Mouse (Mus musculus) hindbrain, embryonic 16.5 days (tissue): ENCODE results near the gene Tmem56. TPM values are rescaled to one million over a fixed set of nuclear protein-coding genes. Genes with fewer than 3 reads are reported as not detected.
A peak's percentile ranks its signal among the peaks of the same experiment; 100 is the strongest.

Experiments used
- ATAC-seq: fragments of 200-750 bp; cut with Nextera tagmentation; 2 replicates; pipeline ENCODE4 v1.8.0; 2017; ENCODE audit warnings: moderate TSS enrichment, moderate library complexity
- H3K27ac ChIP-seq: fragments of 300-500 bp; sonication (generic); 2 replicates; pipeline ENCODE4 v1.5.1; 2014; ENCODE audit warnings: low read depth, mild to moderate bottlenecking, control low read depth, low read length, moderate library complexity
- H3K27me3 ChIP-seq: fragments of 300-500 bp; sonication (generic); replicated peaks from 2 replicates; pipeline ENCODE4 v1.6.1; 2014; ENCODE audit warnings: low read length; ENCODE audit not compliant: control insufficient read depth, insufficient read depth
- H3K36me3 ChIP-seq: fragments of 300-500 bp; sonication (generic); 2 replicates; pipeline ENCODE4 v1.6.1; 2014; ENCODE audit warnings: mild to moderate bottlenecking, low read length, moderate library complexity, mixed read lengths; ENCODE audit not compliant: control insufficient read depth, insufficient read depth
- H3K4me1 ChIP-seq: fragments of 300-500 bp; sonication (generic); 2 replicates; pipeline ENCODE4 v1.6.1; 2014; ENCODE audit warnings: low read depth, low read length; ENCODE audit not compliant: control insufficient read depth, insufficient read depth
- H3K4me2 ChIP-seq: fragments of 300-500 bp; sonication (generic); 2 replicates; pipeline ENCODE4 v1.6.1; 2014; ENCODE audit warnings: mild to moderate bottlenecking, low read length, control low read depth, moderate library complexity
- H3K4me3 ChIP-seq: fragments of 300-500 bp; sonication (generic); 2 replicates; pipeline ENCODE4 v1.5.1; 2014; ENCODE audit warnings: mild to moderate bottlenecking, low read length, control low read depth, moderate library complexity
- H3K9ac ChIP-seq: fragments of 300-500 bp; sonication (generic); 2 replicates; pipeline ENCODE4 v1.6.1; 2014; ENCODE audit warnings: low read depth, mild to moderate bottlenecking, control low read depth, low read length, moderate library complexity
- H3K9me3 ChIP-seq: fragments of 300-500 bp; sonication (generic); 2 replicates; pipeline ENCODE4 v1.6.1; 2014; ENCODE audit warnings: mild to moderate bottlenecking, low read length, moderate library complexity; ENCODE audit not compliant: control insufficient read depth
- WGBS: fragments of 180-500 bp; shearing (Covaris S2); extraction: QIAGEN DNeasy Blood & Tissue Kit; methylation state at CpG from one replicate; pipeline ENCODE4 v1.1.7; 2014; 5-methylcytosine and 5-hydroxymethylcytosine counted together
- polyA plus RNA-seq: library from polyadenylated mRNA; unstranded; fragments of >200 nt; fragmentation: Nextera tagmentation; extraction: Ambion mirVana; gene quantifications from 2 replicates; pipeline ENCODE4 v1.2.1, GENCODE M21; 2015

Gene Tmem56
- polyA plus RNA-seq, 1 experiment from 2014 or later, result 2.9 TPM

DNA sequence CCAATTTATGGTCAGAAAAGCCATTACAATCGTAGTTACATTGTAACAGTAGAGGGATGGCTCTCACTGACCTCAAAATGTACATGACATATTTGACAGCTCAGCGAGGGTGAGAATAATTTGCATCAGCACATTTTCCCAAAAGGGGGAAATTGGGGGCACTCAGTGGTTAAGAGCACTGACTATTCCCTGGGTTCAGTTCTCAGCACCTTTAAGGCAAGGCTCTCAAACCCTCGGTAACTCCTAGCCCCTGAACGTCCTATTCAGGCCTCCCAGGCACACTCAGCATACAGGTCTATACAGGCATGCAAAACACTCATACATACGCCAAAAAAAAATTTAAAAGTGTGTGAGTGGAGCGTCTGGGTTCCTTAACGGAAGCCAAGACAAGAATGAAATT is 112.3 kb downstream of the Tmem56 start:
- ATAC-seq, result no peak
- no peak overlapping the region for H3K9ac ChIP-seq
- H3K27ac ChIP-seq, result no peak overlapping the region
- peak overlapping the region; percentile 72 for H3K4me3 ChIP-seq
- no peaks in the 10 kb centered on the region for H3K36me3 ChIP-seq
- H3K9me3 ChIP-seq, result no peaks in the 10 kb centered on the region
- H3K4me1 ChIP-seq, result no peaks in the 10 kb centered on the region
- WGBS, result 49% methylated on average over 7 of the region's 7 CpGs
- no peaks in the 10 kb centered on the region for H3K27me3 ChIP-seq
- peak overlapping the region; percentile 85 for H3K4me2 ChIP-seq

DNA sequence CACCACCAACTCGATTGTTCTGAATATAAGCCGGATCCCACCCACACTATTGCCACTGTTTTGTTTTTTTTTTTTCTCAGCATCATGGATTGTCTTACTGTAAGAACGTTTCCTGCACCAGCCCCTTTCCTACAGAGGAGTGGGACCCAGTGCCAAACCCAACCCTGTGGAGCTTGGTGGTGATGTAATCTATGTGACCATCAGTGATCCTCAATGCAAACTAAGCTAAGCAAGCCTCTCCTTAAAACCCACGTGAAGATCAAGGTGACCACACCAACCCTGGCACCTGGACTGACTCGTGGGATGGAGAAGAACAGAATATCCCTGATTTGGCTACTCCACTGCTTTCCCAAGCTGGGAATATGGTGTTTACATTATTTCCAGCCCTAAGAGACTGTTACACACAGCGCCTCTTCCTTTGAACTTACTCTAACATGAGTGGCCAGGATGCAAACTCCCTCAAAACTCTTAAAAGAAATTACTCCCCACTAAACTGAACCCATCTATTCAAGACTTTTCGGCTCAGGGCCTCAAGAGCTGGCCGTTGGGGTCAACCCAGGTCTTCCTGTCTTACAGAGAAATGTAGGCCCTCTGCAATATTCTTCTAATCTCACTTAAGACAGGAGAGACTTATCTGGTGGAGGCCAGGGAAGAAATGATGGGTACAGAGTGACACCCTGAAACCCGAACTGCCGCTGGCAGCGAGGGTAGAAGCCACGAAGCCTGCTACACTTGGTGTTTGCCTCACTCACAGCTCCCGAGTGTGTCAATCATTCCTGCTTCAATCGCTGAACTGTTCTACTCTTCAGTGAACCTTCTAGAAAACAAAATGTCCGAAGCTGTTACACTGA is 113.6 kb downstream of the Tmem56 start:
- H3K4me3 ChIP-seq, result no peak overlapping the region
- ATAC-seq, result no peak
- WGBS, result 70% methylated on average over 15 of the region's 15 CpGs
- no peaks in the 10 kb centered on the region for H3K36me3 ChIP-seq
- no peak overlapping the region for H3K9ac ChIP-seq
- H3K27ac ChIP-seq, result no peak overlapping the region
- H3K4me1 ChIP-seq, result no peaks in the 10 kb centered on the region
- no peak overlapping the region for H3K4me2 ChIP-seq
- H3K27me3 ChIP-seq, result no peaks in the 10 kb centered on the region
- no peaks in the 10 kb centered on the region for H3K9me3 ChIP-seq

DNA sequence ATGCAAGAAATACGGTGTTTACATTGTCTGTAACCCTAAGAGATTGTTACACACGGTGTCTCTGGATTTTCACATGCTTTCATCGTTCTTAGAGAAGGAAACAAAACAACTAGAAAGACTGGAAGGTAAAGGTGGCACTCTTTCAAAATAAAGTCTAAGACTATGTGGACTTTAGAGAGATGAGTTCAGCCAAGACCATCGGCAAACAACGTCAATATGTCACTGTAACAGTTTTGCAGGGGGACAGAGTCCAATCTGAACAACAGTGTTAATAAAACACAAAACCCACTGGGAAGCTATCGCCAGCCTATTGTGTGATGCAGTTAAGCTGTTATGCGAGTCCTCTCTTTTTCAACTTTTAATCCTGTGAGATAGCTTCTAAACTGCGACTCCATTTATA is 114.3 kb downstream of the Tmem56 start:
- Histone ChIP-seq H3K9ac (no peak overlapping the region), H3K27ac (no peak overlapping the region), H3K9me3 (no peaks in the 10 kb centered on the region), H3K4me3 (no peak overlapping the region), H3K4me2 (no peak overlapping the region), H3K36me3 (no peaks in the 10 kb centered on the region), H3K27me3 (no peaks in the 10 kb centered on the region), H3K4me1 (no peaks in the 10 kb centered on the region)
- 90% methylated on average over 8 of the region's 8 CpGs for WGBS
- no peak for ATAC-seq

DNA sequence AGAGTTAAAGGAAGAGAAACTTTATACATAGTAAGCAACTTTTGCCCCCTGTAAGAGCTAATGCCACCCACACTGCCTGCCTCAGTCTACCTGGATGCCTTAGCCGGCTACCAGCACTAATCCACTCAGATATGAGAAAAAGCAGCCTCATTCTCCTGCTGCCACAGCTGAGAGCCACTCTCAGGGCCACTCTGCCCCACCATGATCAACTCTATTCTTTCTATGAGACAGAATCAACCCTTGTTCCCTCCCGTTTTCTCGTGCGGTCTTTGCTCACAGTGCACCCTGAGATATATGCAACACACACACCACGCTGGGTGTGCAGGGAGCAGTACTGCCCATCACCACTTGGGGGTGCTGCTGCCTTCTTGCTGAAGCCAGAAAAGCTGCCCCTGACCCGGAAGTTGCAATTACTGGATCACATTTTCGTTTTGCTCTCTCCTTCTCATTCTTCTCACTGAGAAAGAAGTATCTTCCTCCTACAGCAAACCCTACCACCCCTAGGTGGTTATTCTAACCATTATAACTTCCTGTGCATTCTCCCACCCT is 119.6 kb downstream of the Tmem56 start:
- H3K27ac ChIP-seq, result no peak overlapping the region
- H3K9ac ChIP-seq, result no peak overlapping the region
- no peaks in the 10 kb centered on the region for H3K27me3 ChIP-seq
- WGBS, result 44% methylated on average over 7 of the region's 7 CpGs
- ATAC-seq, result no peak
- no peak overlapping the region for H3K4me2 ChIP-seq
- H3K4me1 ChIP-seq, result no peaks in the 10 kb centered on the region
- H3K4me3 ChIP-seq, result no peak overlapping the region
- no peaks in the 10 kb centered on the region for H3K36me3 ChIP-seq
- H3K9me3 ChIP-seq, result no peaks in the 10 kb centered on the region

DNA sequence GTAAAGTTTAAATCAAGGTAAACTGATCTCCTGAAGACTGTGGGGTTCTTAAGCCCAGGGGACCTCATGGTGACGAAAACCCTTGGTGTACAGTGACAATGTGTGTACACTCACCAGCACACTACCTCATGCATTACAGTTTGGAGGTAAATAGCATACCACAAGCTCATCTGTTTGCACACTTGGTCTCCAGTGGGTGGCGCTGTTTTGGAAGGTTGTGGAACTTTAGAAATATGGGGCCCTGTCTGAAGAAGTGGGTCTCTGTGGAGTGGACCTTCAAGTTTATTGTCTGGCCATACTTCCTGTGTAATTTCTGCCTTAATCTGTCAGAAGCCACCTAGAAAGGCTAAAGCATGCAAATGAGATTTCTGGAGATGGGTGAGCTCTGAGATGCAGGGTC is 121.2 kb downstream of the Tmem56 start:
- 54% methylated on average over 2 of the region's 2 CpGs for WGBS
- Histone ChIP-seq H3K27ac (no peak overlapping the region), H3K4me1 (peaks cover under 1% of the 10 kb centered on the region; the same call in 1 of the 2 replicates), H3K36me3 (no peaks in the 10 kb centered on the region), H3K4me2 (no peak overlapping the region), H3K9me3 (no peaks in the 10 kb centered on the region), H3K4me3 (no peak overlapping the region), H3K9ac (no peak overlapping the region), H3K27me3 (no peaks in the 10 kb centered on the region)
- ATAC-seq, result no peak

DNA sequence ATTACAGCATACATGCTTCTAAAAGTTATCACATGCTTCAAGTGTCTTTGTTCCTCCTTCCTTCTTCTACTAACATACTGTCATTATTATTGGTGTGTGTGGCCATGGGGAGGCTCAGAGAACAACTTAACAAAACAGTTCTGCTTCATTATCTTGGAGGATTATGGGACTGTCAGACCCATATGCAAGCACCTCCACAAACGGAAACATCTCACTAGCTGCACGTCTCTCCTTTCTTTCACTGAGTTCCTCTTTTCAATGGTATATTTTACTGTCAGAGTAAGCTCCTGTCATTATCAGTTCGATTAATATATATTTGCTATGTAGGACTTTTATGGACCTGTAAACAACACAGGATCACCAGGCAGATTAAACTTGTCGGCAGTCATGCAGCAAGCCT is 122.5 kb downstream of the Tmem56 start:
- Histone ChIP-seq H3K9ac (no peak overlapping the region), H3K27me3 (no peaks in the 10 kb centered on the region), H3K36me3 (no peaks in the 10 kb centered on the region), H3K4me2 (no peak overlapping the region), H3K9me3 (no peaks in the 10 kb centered on the region), H3K27ac (no peak overlapping the region), H3K4me1 (peaks cover 7% of the 10 kb centered on the region), H3K4me3 (no peak overlapping the region)
- no peak for ATAC-seq
- 59% methylated on average over 4 of the region's 4 CpGs for WGBS

DNA sequence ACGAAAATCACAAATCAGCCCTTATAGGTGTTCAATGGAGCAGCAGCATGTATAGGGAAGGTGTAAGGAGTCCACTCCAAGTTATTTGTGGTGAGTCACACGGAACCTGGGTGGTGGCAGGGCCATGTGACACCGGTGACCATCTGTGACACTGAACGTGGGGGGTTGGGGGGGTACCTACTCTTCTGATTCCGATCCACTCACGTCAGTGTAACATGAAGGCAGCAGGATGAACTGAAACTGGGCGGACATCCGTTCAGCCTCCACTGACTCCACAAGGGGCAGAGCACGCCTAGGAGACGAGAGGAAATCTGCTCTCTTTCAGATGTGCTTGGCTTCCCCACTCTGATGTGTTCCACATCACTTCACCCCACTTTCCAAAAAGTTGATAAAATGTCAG is 123.3 kb downstream of the Tmem56 start:
- H3K9me3 ChIP-seq, result no peaks in the 10 kb centered on the region
- no peak overlapping the region for H3K4me3 ChIP-seq
- H3K27ac ChIP-seq, result no peak overlapping the region
- WGBS, result 66% methylated on average over 10 of the region's 10 CpGs
- ATAC-seq, result peak; percentile 64
- H3K4me1 ChIP-seq, result peaks cover 7% of the 10 kb centered on the region
- no peaks in the 10 kb centered on the region for H3K27me3 ChIP-seq
- H3K9ac ChIP-seq, result no peak overlapping the region
- H3K4me2 ChIP-seq, result no peak overlapping the region
- no peaks in the 10 kb centered on the region for H3K36me3 ChIP-seq

DNA sequence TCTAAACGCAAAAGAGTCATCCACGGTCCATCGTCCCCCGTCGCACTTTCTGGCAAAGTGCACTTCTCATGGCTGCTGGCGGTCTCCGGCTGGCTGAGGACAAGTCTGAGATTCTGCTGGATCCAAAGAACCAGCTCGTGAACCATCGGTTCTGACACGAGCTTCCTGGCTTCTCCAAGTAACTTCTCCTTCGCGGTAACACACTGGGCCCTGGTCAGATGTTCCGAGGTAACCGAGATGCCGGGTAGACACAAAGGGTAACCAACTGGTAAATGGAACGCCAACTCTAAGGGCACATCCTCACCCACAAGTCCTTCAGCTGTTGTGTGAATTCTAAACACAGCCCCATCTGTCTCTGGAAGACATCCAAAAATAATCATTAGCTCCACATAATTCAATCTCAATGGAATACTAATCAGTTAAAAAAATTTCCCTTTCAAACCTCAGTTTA is 124.0 kb downstream of the Tmem56 start:
- H3K9ac ChIP-seq, result no peak overlapping the region
- peaks cover 7% of the 10 kb centered on the region for H3K4me1 ChIP-seq
- H3K27ac ChIP-seq, result peak overlapping the region; percentile 44; the same call in 1 of the 2 replicates
- no peak for ATAC-seq
- WGBS, result 78% methylated on average over 16 of the region's 16 CpGs
- no peaks in the 10 kb centered on the region for H3K9me3 ChIP-seq
- peak overlapping the region; percentile 17; the same call in 1 of the 2 replicates for H3K4me2 ChIP-seq
- no peaks in the 10 kb centered on the region for H3K27me3 ChIP-seq
- H3K4me3 ChIP-seq, result no peak overlapping the region
- H3K36me3 ChIP-seq, result no peaks in the 10 kb centered on the region

DNA sequence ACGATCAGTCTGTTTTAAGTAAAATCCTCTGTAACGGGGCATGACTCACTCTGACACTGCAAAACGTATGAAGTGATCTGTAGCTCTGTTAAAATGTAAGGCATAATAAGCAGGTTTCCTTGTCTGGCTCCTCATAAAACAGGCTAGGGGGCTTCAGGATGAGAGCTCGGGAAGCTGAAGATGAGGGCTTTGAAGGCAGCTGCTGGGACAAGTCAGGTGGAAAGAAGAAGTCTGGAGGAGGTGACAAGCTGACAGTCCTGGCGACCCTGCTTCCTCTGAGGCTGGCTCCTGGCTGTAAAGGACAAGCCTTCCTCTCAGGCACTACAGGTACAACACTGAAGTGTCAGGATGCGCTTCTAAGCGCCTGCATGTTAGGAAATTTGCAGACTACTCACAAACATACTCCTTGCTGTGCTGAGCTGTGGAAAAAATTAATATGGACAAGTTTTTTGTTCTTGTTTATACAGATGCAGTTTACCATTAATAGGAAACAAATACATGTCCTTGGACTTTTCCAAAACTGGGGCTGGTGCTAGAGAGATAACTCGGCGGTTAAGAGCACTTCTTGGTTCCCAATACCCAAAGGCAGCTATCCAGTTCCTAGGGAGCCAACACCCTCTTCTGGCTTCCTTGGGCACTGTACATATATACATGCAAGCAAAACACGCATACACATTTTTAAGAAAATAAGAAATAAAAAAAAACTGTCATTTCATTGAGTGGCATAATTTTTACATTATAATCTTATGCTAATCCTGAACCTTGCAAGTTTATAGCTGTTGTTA is 125.2 kb downstream of the Tmem56 start:
- peaks cover 7% of the 10 kb centered on the region for H3K4me1 ChIP-seq
- WGBS, result 69% methylated on average over 10 of the region's 10 CpGs
- no peaks in the 10 kb centered on the region for H3K27me3 ChIP-seq
- H3K9me3 ChIP-seq, result no peaks in the 10 kb centered on the region
- no peak overlapping the region for H3K4me2 ChIP-seq
- no peaks in the 10 kb centered on the region for H3K36me3 ChIP-seq
- H3K9ac ChIP-seq, result no peak overlapping the region
- H3K27ac ChIP-seq, result no peak overlapping the region
- H3K4me3 ChIP-seq, result no peak overlapping the region
- no peak for ATAC-seq
